Mouse (Mus musculus): ENCODE data around the gene Dusp5. TPM values are rescaled to one million over a fixed set of nuclear protein-coding genes. Genes with fewer than 3 reads are reported as not detected.

Dusp5 gene
- polyA plus RNA-seq, 1 experiment from 2014 or later: 5.0 TPM

DNA sequence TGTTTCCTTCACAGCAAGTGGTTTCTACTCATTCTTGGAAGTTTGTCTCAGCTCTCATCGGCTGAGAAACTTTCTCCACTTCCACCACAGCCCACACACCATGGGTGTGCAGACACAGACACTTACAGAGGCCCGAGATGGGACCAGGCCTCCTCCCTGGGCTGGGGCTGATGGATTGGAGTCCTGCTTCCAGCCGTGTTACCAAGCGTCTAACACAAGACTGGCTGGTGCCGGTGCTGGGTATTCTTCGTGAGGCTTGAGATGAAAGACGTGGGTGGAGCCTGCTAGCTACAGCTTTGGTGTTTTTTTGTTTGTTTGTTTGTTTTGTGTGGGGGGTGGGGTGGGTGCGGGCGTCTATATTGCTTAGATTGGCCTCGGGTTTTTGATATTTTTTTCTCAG is 1.4 kb upstream of the Dusp5 start:
- Histone ChIP-seq H3K36me3 (ENCODE audit: control insufficient read depth, insufficient read depth, low read length) (no peaks in the 10 kb centered on the region), H3K4me1 (ENCODE audit: control insufficient read depth, insufficient read depth, low read length) (peaks cover 8% of the 10 kb centered on the region), H3K9me3 (ENCODE audit: control insufficient read depth, low read length) (no peaks in the 10 kb centered on the region), H3K4me2 (ENCODE audit: low read depth) (no peak overlapping the region), H3K27ac (ENCODE audit: low read depth, low read length) (no peak overlapping the region), H3K27me3 (ENCODE audit: control insufficient read depth, insufficient read depth, low read length) (no peaks in the 10 kb centered on the region), H3K9ac (ENCODE audit: low read length) (no peak overlapping the region), H3K4me3 (ENCODE audit: low read depth, low read length) (no peak overlapping the region)
- DNase-seq (ENCODE audit: low spot score) (peak; percentile 30), ATAC-seq (ENCODE audit: insufficient read depth, low FRiP score, low TSS enrichment) (no peak)
- 13% methylated on average over 10 of the region's 10 CpGs for WGBS

DNA sequence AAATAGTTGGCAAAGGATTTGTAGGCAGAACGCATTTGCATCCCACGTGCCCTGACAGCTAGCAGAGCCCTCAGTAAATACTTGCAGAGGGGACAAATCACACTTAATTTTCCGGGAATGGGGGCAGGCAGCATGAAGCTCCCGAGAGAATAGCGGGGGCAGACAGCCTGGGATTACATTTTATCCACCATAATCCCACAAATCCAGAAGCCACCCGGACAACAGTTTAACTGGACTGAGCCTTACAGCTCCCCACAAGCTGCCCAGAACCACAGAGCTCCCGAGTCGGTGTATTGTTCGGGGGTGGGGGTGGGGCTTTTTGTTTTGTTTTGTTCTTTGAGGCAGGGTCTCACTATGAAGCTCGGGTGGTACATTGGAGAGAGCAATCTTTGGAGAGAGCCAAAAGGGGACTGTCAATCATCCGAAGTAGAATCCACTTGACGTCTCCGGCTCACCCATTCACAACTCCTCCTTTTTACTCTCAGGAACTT is 733 bp upstream of the Dusp5 start:
- H3K9me3 ChIP-seq (ENCODE audit: control insufficient read depth, low read length): no peaks in the 10 kb centered on the region
- H3K27ac ChIP-seq (ENCODE audit: low read depth, low read length): no peak overlapping the region
- H3K36me3 ChIP-seq (ENCODE audit: control insufficient read depth, insufficient read depth, low read length): no peaks in the 10 kb centered on the region
- 1% methylated on average over 13 of the region's 13 CpGs for WGBS
- H3K27me3 ChIP-seq (ENCODE audit: control insufficient read depth, insufficient read depth, low read length): no peaks in the 10 kb centered on the region
- peak overlapping the region; percentile 76 for H3K4me2 ChIP-seq (ENCODE audit: low read depth)
- ATAC-seq (ENCODE audit: insufficient read depth, low FRiP score, low TSS enrichment): peak; percentile 25; the same call in 1 of the 2 replicates
- DNase-seq (ENCODE audit: low spot score): peak; percentile 21
- peak overlapping the region; percentile 68 for H3K4me3 ChIP-seq (ENCODE audit: low read depth, low read length)
- peak overlapping the region; percentile 70 for H3K9ac ChIP-seq (ENCODE audit: low read length)
- H3K4me1 ChIP-seq (ENCODE audit: control insufficient read depth, insufficient read depth, low read length): peaks cover 10% of the 10 kb centered on the region

DNA sequence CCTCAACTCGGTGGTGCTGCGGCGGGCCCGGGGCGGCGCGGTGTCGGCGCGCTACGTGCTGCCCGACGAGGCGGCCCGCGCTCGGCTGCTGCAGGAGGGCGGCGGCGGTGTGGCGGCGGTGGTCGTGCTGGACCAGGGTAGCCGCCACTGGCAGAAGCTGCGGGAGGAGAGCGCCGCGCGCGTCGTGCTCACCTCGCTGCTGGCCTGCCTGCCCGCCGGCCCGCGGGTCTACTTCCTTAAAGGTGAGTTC is 471 bp downstream of the Dusp5 start:
- 0% methylated on average over 32 of the region's 36 CpGs for WGBS
- DNase-seq (ENCODE audit: low spot score) (no peak), ATAC-seq (ENCODE audit: insufficient read depth, low FRiP score, low TSS enrichment) (no peak)
- H3K9me3 ChIP-seq (ENCODE audit: control insufficient read depth, low read length): no peaks in the 10 kb centered on the region
- H3K36me3 ChIP-seq (ENCODE audit: control insufficient read depth, insufficient read depth, low read length): no peaks in the 10 kb centered on the region
- peak overlapping the region; percentile 70 for H3K9ac ChIP-seq (ENCODE audit: low read length)
- peak overlapping the region; percentile 68 for H3K4me3 ChIP-seq (ENCODE audit: low read depth, low read length)
- no peaks in the 10 kb centered on the region for H3K27me3 ChIP-seq (ENCODE audit: control insufficient read depth, insufficient read depth, low read length)
- no peak overlapping the region for H3K27ac ChIP-seq (ENCODE audit: low read depth, low read length)
- H3K4me1 ChIP-seq (ENCODE audit: control insufficient read depth, insufficient read depth, low read length): peaks cover 10% of the 10 kb centered on the region
- peak overlapping the region; percentile 76 for H3K4me2 ChIP-seq (ENCODE audit: low read depth)

DNA sequence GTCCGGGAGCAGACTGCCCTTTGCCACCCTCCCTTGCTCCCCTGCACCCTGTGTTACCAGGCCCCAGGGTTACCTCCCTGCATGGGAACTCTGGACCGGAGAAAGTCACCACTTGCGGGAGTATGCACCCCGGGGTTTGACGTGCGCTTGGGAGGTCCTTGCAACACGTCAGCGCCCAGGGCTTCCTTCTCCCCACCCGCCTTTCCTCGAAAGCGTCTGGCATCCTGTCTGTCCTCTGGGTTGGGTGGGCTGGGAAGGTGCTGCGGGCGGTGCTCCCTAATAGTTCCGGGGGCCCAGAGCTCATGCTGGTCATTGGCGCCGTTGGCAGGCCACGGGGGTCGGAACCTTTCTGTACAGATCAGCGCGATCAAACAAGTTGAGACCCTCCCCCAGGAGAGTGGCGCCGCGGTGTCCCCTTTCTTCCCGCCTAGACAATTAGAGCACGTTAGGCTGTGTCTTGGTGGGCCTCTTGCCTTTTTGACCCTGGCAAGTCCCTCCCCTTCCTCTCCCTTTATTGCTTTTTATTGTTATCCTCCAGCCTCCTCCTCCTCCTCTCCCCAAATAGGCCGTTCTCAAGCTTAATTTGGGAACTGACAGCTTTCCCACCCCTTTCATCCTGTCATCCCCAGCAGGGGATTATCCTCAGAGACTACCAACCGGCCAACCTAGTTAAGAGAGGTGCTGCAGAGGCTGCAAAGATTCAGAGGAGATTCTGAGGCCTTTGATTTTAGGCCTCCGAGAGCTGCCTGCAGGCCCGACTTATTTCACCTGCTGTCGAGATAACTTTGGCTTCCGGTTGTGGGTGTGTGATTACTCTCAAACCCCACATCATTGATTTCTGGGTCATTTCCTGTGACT is 1.0 kb downstream of the Dusp5 start:
- Histone ChIP-seq H3K36me3 (ENCODE audit: control insufficient read depth, insufficient read depth, low read length) (no peaks in the 10 kb centered on the region), H3K27ac (ENCODE audit: low read depth, low read length) (no peak overlapping the region), H3K27me3 (ENCODE audit: control insufficient read depth, insufficient read depth, low read length) (no peaks in the 10 kb centered on the region), H3K9me3 (ENCODE audit: control insufficient read depth, low read length) (no peaks in the 10 kb centered on the region), H3K4me1 (ENCODE audit: control insufficient read depth, insufficient read depth, low read length) (peaks cover 10% of the 10 kb centered on the region), H3K9ac (ENCODE audit: low read length) (peak overlapping the region; percentile 70), H3K4me3 (ENCODE audit: low read depth, low read length) (peak overlapping the region; percentile 68), H3K4me2 (ENCODE audit: low read depth) (peak overlapping the region; percentile 76)
- DNase-seq (ENCODE audit: low spot score) (peak; percentile 54), ATAC-seq (ENCODE audit: insufficient read depth, low FRiP score, low TSS enrichment) (peak; percentile 32)
- 1% methylated on average over 31 of the region's 31 CpGs for WGBS

DNA sequence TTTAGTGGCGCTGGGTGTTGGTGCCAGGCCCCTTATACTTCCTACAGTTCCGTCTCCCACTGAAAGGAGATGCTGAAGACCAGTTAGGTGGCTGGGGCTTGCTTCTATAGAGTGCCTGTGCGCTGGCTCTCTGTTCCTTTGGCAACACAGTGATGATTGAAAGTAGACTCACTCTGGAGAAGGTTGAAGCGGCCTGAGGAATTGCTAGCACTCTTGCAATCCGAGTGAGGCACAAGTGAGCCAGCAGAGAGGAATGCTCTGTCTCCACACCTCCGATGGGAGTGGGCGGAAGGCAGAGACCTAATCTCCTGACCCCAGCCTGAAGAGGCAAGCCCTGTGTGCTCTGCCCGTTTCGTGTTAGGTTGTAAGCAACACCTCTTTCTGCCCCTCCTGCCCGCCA is 2.5 kb downstream of the Dusp5 start:
- H3K36me3 ChIP-seq (ENCODE audit: control insufficient read depth, insufficient read depth, low read length): no peaks in the 10 kb centered on the region
- H3K27ac ChIP-seq (ENCODE audit: low read depth, low read length): no peak overlapping the region
- H3K4me3 ChIP-seq (ENCODE audit: low read depth, low read length): no peak overlapping the region
- no peak for ATAC-seq (ENCODE audit: insufficient read depth, low FRiP score, low TSS enrichment)
- DNase-seq (ENCODE audit: low spot score): no peak
- no peaks in the 10 kb centered on the region for H3K9me3 ChIP-seq (ENCODE audit: control insufficient read depth, low read length)
- no peak overlapping the region for H3K9ac ChIP-seq (ENCODE audit: low read length)
- peaks cover 10% of the 10 kb centered on the region for H3K4me1 ChIP-seq (ENCODE audit: control insufficient read depth, insufficient read depth, low read length)
- no peak overlapping the region for H3K4me2 ChIP-seq (ENCODE audit: low read depth)
- 32% methylated on average over 10 of the region's 10 CpGs for WGBS
- H3K27me3 ChIP-seq (ENCODE audit: control insufficient read depth, insufficient read depth, low read length): no peaks in the 10 kb centered on the region

DNA sequence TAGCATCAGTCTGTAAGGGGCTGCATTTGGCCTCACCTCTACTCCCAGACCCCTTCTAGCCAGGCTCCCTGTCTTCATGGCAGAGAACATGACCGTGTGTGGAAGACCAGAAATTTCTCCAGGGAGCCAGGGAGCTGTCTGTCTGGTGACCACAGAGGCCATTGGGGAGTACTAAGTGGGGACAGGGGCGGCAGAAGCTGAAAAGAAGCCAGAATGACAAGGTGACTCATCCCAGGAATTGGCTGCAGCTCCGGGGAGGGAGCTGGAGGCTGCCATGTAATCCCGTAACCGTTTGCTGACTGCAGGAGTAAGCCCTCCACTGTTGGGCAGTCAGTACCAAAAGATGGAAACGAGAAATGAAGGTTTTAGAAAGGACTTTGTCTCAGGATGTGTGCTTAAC is 3.1 kb downstream of the Dusp5 start:
- no peak overlapping the region for H3K9ac ChIP-seq (ENCODE audit: low read length)
- H3K4me2 ChIP-seq (ENCODE audit: low read depth): no peak overlapping the region
- no peak overlapping the region for H3K4me3 ChIP-seq (ENCODE audit: low read depth, low read length)
- H3K4me1 ChIP-seq (ENCODE audit: control insufficient read depth, insufficient read depth, low read length): peaks cover 10% of the 10 kb centered on the region
- WGBS: 63% methylated on average over 6 of the region's 6 CpGs
- no peak overlapping the region for H3K27ac ChIP-seq (ENCODE audit: low read depth, low read length)
- no peak for ATAC-seq (ENCODE audit: insufficient read depth, low FRiP score, low TSS enrichment)
- no peaks in the 10 kb centered on the region for H3K27me3 ChIP-seq (ENCODE audit: control insufficient read depth, insufficient read depth, low read length)
- DNase-seq (ENCODE audit: low spot score): no peak
- H3K9me3 ChIP-seq (ENCODE audit: control insufficient read depth, low read length): no peaks in the 10 kb centered on the region
- H3K36me3 ChIP-seq (ENCODE audit: control insufficient read depth, insufficient read depth, low read length): no peaks in the 10 kb centered on the region

DNA sequence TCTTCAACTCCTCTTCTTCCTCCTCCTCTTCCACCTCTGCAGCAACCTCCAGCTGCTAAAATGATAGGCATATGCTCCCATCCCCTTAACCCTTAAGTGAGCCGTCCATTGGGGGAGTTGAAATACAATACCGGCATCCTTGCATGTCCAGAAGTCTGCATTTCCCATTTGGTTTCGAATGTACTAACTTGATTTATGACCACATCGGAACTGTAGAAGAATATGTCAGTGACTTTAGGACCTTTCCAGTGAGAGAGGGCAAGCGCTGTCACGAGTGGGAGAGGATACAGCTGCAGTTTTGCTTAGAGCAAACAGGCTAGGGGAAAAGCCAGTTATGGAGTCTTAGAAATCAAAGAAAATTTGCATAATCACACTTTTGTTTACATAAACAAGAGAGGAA is 3.8 kb downstream of the Dusp5 start:
- 35% methylated on average over 6 of the region's 6 CpGs for WGBS
- H3K27me3 ChIP-seq (ENCODE audit: control insufficient read depth, insufficient read depth, low read length): no peaks in the 10 kb centered on the region

DNA sequence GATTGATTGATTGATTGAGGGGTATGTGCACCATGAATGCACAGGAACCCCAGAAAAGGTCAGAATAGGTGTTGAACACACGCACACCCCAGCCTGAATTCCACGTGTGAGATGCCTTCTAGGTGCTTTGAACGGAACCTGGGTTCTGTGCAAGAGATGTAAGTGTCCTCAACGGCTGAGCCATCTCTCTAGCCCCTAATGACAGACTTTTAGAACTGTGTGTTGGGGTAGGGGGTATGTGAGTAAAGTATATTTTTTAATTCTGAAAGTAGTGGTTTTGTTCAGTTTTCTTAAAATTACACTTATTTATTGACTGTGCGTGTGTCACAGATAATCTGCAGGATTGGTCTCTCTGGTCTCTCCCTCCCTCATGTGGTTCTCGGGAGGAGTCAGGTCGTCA is 4.3 kb downstream of the Dusp5 start:
- WGBS: 79% methylated on average over 7 of the region's 7 CpGs
- DNase-seq (ENCODE audit: low spot score) (no peak), ATAC-seq (ENCODE audit: insufficient read depth, low FRiP score, low TSS enrichment) (no peak)
- H3K4me2 ChIP-seq (ENCODE audit: low read depth): no peak overlapping the region
- peaks cover 10% of the 10 kb centered on the region for H3K4me1 ChIP-seq (ENCODE audit: control insufficient read depth, insufficient read depth, low read length)
- H3K36me3 ChIP-seq (ENCODE audit: control insufficient read depth, insufficient read depth, low read length): no peaks in the 10 kb centered on the region
- H3K9me3 ChIP-seq (ENCODE audit: control insufficient read depth, low read length): no peaks in the 10 kb centered on the region
- H3K27ac ChIP-seq (ENCODE audit: low read depth, low read length): no peak overlapping the region
- no peak overlapping the region for H3K9ac ChIP-seq (ENCODE audit: low read length)
- no peak overlapping the region for H3K4me3 ChIP-seq (ENCODE audit: low read depth, low read length)
- no peaks in the 10 kb centered on the region for H3K27me3 ChIP-seq (ENCODE audit: control insufficient read depth, insufficient read depth, low read length)

More for the DNA sequence above, 3.8 kb downstream of the Dusp5 start:
- Histone ChIP-seq H3K4me2 (ENCODE audit: low read depth) (no peak overlapping the region), H3K27ac (ENCODE audit: low read depth, low read length) (no peak overlapping the region), H3K9me3 (ENCODE audit: control insufficient read depth, low read length) (no peaks in the 10 kb centered on the region), H3K9ac (ENCODE audit: low read length) (no peak overlapping the region), H3K36me3 (ENCODE audit: control insufficient read depth, insufficient read depth, low read length) (no peaks in the 10 kb centered on the region), H3K4me1 (ENCODE audit: control insufficient read depth, insufficient read depth, low read length) (peaks cover 10% of the 10 kb centered on the region), H3K4me3 (ENCODE audit: low read depth, low read length) (no peak overlapping the region)
- ATAC-seq (ENCODE audit: insufficient read depth, low FRiP score, low TSS enrichment): no peak
- no peak for DNase-seq (ENCODE audit: low spot score)

Measured in neural tube, embryonic 11.5 days (tissue).